Mouse (Mus musculus): ENCODE measurements at regions not wholly inside any gene's neighbourhood (a gene's known extent, or its start where the extent isn't known, plus 50 kb on each side); places are given as distances from the start of the nearest gene placed in this dataset.

GRCm38 (mm10) chr7:124857106-124857505, 587.4 kb upstream of the Kdm8 start:
- TF ChIP-seq CTCF (IDR thresholded peaks at IDR 0.05; ENCODE audit: control insufficient read depth, insufficient read depth, insufficient read length) (no peak), USF1 (IDR thresholded peaks at IDR 0.05; ENCODE audit: low read depth) (no peak), MAX (IDR thresholded peaks at IDR 0.05) (no peak)

All from C2C12 (cell line).